Mouse (Mus musculus) kidney, postnatal 0 days (tissue): ENCODE results near the gene Lyrm2. TPM values are rescaled to one million over a fixed set of nuclear protein-coding genes. Genes with fewer than 3 reads are reported as not detected.

Experiments
- ATAC-seq: fragments of 200-750 bp; cut with Nextera tagmentation; replicated peaks from 2 replicates; pipeline ENCODE4 v1.8.0; 2017; ENCODE audit warnings: low read depth, moderate number of reproducible peaks, moderate TSS enrichment, moderate library complexity; ENCODE audit not compliant: low FRiP score
- DNase-seq: peaks from one replicate; pipeline ENCODE4 v3.0.0-alpha.2; 2016; ENCODE audit warnings: low spot score
- H3K27ac ChIP-seq: fragments of 300-500 bp; sonication (generic); 2 replicates; pipeline ENCODE4 v1.5.1; 2014; ENCODE audit warnings: mild to moderate bottlenecking
- H3K27me3 ChIP-seq: fragments of 300-500 bp; sonication (generic); 2 replicates; pipeline ENCODE4 v1.6.1; 2014; ENCODE audit warnings: low read length, mixed read lengths; ENCODE audit not compliant: insufficient read depth
- H3K36me3 ChIP-seq: fragments of 300-500 bp; sonication (generic); 2 replicates; pipeline ENCODE4 v1.6.1; 2014; ENCODE audit warnings: low read length, mixed read lengths; ENCODE audit not compliant: insufficient read depth
- H3K4me1 ChIP-seq: fragments of 300-500 bp; sonication (generic); replicated peaks from 2 replicates; pipeline ENCODE4 v1.6.1; 2014; ENCODE audit warnings: antibody characterized with exemption, low read length, mixed read lengths; ENCODE audit not compliant: insufficient read depth
- H3K4me2 ChIP-seq: fragments of 300-500 bp; sonication (generic); 2 replicates; pipeline ENCODE4 v1.6.1; 2014; ENCODE audit warnings: mild to moderate bottlenecking, low read length, moderate library complexity, mixed read lengths
- H3K4me3 ChIP-seq: fragments of 300-500 bp; sonication (generic); replicated peaks from 2 replicates; pipeline ENCODE4 v1.5.1; 2014; ENCODE audit warnings: low read depth, low read length
- H3K9ac ChIP-seq: fragments of 300-500 bp; sonication (generic); 2 replicates; pipeline ENCODE4 v1.6.1; 2014; ENCODE audit warnings: low read depth, low read length
- H3K9me3 ChIP-seq: fragments of 300-500 bp; sonication (generic); replicated peaks from 2 replicates; pipeline ENCODE4 v1.6.1; 2016; ENCODE audit warnings: low read length, inconsistent platforms, mixed read lengths
- CTCF ChIP-seq: IDR thresholded peaks from 2 replicates; pipeline ENCODE4 v1.5.1; 2016; ENCODE audit warnings: antibody characterized with exemption, low read depth, mild to moderate bottlenecking, moderate library complexity
- WGBS: fragments of 180-500 bp; shearing (Covaris S2); extraction: QIAGEN DNeasy Blood & Tissue Kit; methylation state at CpG from one replicate; pipeline ENCODE4 v1.1.7; 2014; 5-methylcytosine and 5-hydroxymethylcytosine counted together
- polyA plus RNA-seq: library from polyadenylated mRNA; unstranded; fragments of >200 nt; fragmentation: Nextera tagmentation; extraction: Ambion mirVana; gene quantifications from 2 replicates; pipeline ENCODE4 v1.2.1, GENCODE M21; 2015

The Lyrm2 gene
- polyA plus RNA-seq = 132 and 143 TPM in 2 replicates

DNA sequence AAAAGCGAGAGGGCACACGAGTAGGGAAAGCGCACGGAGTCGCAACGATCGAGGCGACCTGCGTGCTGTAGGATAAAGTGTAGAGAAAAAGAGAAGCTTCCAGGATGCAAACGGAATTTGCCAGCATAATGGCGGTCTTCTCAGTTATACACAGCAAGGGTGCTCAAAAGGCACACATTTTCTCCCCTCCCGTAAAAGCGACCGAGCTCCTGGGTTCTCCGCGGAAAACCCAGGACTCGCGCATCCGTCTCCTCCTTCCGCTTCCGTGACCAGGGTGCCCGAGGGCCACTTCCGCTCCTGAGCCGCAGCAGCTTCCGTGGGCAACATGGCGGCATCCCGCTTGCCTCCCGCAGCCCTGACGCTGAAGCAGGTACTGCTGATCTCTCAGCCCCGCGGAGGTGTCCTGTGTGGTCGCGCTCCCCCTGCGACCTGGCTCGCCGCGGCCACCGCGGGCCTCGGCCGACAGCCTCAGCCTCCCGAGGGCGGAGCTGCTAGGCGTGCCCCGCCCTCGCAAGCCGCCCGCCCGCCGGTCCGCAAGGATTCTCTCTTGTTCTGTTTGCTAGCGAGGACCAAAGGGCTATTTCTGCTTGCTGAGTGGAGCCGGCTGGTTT, at the start of gene Lyrm2:
Gene Lyrm2 (plus strand): TSS at position 288 of the 611 bp plus-strand sequence.
- 1% methylated on average over 48 of the region's 53 CpGs for WGBS
- peak within 1 kb of the TSS; percentile 84 for H3K4me3 ChIP-seq
- no peaks in the 10 kb centered on the region for H3K27me3 ChIP-seq
- no peaks in the 10 kb centered on the region for H3K36me3 ChIP-seq
- peak within 1 kb of the TSS; percentile 87 for H3K9ac ChIP-seq
- DNase-seq = peak; percentile 91
- H3K4me1 ChIP-seq = 0 out of 2 replicates have a peak, but pooled peaks cover 4% of the 10 kb centered on the region
- peak within 1 kb of the TSS; percentile 99 for H3K27ac ChIP-seq
- H3K9me3 ChIP-seq = no peaks in the 10 kb centered on the region
- TF ChIP-seq CTCF = no peak
- peak; percentile 91 for ATAC-seq
- peak within 1 kb of the TSS; percentile 71 for H3K4me2 ChIP-seq

DNA sequence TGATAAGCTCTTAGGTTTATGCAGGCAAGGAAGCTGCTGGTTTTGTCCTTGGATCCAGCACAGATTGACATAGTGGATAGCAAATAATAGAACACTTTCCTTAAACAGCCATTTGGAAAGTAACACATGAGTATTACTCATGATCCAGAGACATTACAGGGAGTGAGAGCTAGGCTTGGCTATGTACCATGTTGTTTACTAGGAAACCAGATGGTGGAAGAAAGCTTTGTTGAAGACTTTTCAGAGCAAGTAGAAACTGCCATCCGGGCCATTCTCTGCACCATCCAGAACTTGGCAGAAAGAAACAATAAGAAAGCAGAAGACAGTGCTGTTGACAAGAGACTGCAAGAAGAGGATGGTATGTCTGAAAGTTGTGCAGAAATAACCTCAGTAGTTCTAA, 49.3 kb upstream of the Lyrm2 start:
- 100% methylated on average over 1 of the region's 1 CpGs for WGBS

DNA sequence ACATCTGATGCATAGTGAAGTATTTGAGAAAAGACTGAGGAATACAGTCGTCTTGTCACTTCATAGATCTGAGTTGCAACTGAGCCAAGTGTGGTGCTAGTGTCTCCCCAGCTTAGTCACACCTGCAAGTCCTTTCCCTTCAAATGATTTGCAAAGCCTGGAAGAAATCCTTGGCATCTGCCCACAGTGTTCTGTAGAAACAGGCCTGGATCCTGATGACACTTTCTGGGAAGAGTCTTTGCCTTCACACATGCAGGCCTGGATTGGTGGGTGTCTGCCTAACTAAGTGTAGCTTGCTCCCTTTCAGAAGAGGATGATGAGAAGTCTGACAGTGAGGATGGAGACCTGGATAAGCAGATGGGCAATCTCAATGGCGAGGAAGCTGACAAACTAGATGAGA, 42.6 kb upstream of the Lyrm2 start:
- H3K4me1 ChIP-seq = no peaks in the 10 kb centered on the region
- no peak overlapping the region for H3K4me3 ChIP-seq
- no peak for TF ChIP-seq CTCF
- H3K9ac ChIP-seq = no peak overlapping the region
- no peaks in the 10 kb centered on the region for H3K27me3 ChIP-seq
- no peaks in the 10 kb centered on the region for H3K9me3 ChIP-seq
- no peak overlapping the region for H3K27ac ChIP-seq
- WGBS = 93% methylated on average over 2 of the region's 2 CpGs
- ATAC-seq = no peak
- DNase-seq = no peak
- H3K4me2 ChIP-seq = no peak overlapping the region
- peaks cover 32% of the 10 kb centered on the region for H3K36me3 ChIP-seq

More for the DNA sequence above, 49.3 kb upstream of the Lyrm2 start:
- Histone ChIP-seq H3K27ac (no peak overlapping the region), H3K27me3 (no peaks in the 10 kb centered on the region), H3K9me3 (no peaks in the 10 kb centered on the region), H3K4me1 (no peaks in the 10 kb centered on the region), H3K4me2 (no peak overlapping the region), H3K9ac (no peak overlapping the region), H3K36me3 (peaks cover 49% of the 10 kb centered on the region), H3K4me3 (no peak overlapping the region)
- no peak for TF ChIP-seq CTCF
- DNase-seq (no peak), ATAC-seq (no peak)

DNA sequence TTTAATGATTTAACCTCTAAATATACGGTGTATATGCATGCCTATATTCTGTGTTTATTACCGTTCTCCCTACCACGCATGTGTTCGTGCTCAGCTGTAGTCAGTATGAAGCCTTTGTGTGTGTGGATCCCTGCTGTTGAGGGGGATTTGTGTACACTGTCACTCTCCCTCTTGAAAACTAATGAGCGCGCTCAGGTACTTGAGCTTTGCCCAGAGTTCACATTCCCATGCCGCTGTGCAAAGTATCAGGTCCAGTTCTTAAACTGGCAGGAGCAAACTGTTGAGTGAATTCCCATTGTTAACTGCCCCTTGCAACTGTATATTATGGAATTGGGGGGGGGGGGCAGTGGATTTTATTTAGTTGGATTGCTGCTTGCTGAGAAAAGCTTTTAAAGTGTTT, 32.6 kb upstream of the Lyrm2 start:
- Histone ChIP-seq H3K27me3 (no peaks in the 10 kb centered on the region), H3K4me2 (no peak overlapping the region), H3K9me3 (no peaks in the 10 kb centered on the region), H3K9ac (no peak overlapping the region), H3K36me3 (peaks cover 24% of the 10 kb centered on the region), H3K4me3 (no peak overlapping the region), H3K27ac (no peak overlapping the region), H3K4me1 (no peaks in the 10 kb centered on the region)
- TF ChIP-seq CTCF = no peak
- 96% methylated on average over 7 of the region's 7 CpGs for WGBS
- DNase-seq = no peak
- no peak for ATAC-seq

DNA sequence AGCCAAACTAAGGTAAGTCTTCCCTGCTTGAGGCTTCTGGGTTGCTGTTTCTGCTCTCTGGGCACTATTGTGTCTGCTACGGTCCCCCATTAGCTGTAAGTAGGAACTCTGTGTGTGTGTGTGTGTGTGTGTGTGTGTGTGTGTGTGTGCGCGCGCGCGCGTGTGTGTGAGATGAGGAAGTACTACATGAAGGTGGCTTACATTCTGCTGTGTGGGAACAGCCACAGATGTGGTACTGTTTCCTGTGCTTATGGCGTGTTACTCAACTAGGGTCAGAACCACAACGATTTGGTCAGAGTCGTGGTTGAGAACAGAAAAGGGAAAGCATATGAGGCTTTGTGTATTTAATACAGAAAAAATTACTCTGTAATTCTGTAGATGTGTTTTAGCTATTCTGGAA, 32.0 kb upstream of the Lyrm2 start:
- no peak for ATAC-seq
- Histone ChIP-seq H3K4me3 (no peak overlapping the region), H3K27ac (no peak overlapping the region), H3K9me3 (no peaks in the 10 kb centered on the region), H3K36me3 (peaks cover 27% of the 10 kb centered on the region), H3K9ac (no peak overlapping the region), H3K4me2 (no peak overlapping the region), H3K27me3 (no peaks in the 10 kb centered on the region), H3K4me1 (no peaks in the 10 kb centered on the region)
- whole genome bisulfite sequencing = 88% methylated on average over 10 of the region's 10 CpGs
- no peak for DNase-seq
- TF ChIP-seq CTCF = no peak

DNA sequence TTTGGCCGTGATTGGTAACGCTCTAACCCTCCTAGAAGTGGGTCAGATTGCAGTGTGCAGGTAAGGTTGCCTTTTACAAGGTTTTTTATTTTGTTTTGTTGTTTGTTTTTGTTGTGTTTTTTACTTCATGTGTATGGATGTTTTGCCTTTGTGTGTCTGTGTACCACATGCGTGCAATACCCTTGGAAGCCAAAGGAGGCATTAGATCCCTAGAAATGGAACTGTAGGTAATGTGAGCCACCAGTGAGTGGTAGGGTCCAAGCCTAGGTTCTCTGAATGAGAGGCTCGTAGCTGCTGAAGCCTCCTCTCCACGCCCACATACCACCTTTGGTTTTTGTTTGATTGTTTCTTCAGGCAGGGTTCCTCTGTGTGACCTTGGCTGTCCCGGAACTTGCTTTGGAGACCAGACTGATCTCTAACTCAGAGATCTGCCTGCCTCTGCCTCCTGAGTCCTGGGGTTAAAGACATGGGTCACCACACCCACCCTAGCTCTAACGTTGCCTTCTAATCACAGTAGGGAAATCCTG, 29.7 kb upstream of the Lyrm2 start:
- peak; percentile 46; the same call in 1 of the 2 replicates for TF ChIP-seq CTCF
- Histone ChIP-seq H3K9ac (no peak overlapping the region), H3K4me2 (no peak overlapping the region), H3K4me3 (no peak overlapping the region), H3K4me1 (no peaks in the 10 kb centered on the region), H3K27me3 (no peaks in the 10 kb centered on the region), H3K27ac (no peak overlapping the region), H3K36me3 (peaks cover 29% of the 10 kb centered on the region), H3K9me3 (no peaks in the 10 kb centered on the region)
- no peak for ATAC-seq
- WGBS = 94% methylated on average over 7 of the region's 7 CpGs
- DNase-seq = no peak
